Mouse (Mus musculus) telencephalon, adult 2 months (tissue): ENCODE results near the gene Adamtsl5.

ENCODE experiments used
- DNase-seq: peaks from one replicate; pipeline ENCODE4 v3.0.0-alpha.2; 2011; ENCODE audit warnings: low read depth, low spot score

The Adamtsl5 gene

DNA sequence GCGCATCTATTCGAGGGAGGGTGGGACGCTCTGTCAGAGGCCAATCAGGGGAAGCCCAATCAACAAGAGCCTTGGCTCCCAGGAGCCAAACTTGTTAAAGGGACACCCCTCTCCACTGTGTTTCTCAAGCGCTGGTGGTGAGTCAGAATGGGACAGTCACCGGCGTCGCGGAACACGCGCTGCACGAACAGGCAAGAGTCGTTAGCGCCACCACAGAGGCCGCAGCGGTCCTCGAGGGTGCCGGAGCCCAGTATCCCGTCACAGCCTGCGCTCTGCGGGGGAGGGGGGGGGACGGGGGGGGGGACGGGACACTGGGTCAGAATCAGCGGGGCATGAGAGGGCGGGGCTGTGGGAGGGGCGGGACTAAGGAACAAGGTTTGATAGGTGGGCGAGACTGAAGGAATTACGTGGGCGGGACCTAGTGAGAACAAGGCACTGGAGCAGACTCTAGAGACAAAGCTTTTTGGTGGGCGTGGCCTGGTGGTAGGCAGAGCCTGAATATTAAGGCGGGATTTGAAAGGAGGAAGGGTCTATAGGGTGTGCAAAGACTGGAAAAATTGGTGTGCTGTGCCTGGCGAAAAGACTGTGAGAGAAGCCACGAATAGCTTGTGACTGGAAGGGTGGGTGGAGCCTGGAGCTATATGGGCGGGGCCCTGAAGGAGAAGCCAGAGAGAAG is 5.3 kb downstream of the Adamtsl5 start:
- no peak for DNase-seq

DNA sequence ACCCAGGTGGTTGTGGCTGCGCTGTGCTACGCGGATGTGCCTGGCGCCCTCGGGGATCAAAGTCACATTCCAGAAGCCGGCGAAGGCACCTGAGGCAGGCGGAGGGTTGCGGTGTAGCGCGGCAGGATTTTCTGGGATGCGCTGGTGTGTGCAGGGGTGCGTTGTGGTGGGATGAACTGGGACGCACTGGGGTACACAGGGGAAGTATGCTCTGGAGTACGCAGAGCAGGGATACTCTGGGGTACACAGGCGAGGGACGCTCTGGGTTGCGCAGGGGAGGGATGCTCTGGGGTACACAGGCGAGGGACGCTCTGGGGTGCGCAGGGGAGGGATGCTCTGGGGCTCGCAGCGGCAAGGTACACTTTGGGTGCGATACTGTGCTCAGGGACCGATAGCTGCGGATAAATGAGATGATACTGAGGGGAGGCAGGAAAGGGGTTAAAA is 5.9 kb downstream of the Adamtsl5 start:
- DNase-seq: no peak

DNA sequence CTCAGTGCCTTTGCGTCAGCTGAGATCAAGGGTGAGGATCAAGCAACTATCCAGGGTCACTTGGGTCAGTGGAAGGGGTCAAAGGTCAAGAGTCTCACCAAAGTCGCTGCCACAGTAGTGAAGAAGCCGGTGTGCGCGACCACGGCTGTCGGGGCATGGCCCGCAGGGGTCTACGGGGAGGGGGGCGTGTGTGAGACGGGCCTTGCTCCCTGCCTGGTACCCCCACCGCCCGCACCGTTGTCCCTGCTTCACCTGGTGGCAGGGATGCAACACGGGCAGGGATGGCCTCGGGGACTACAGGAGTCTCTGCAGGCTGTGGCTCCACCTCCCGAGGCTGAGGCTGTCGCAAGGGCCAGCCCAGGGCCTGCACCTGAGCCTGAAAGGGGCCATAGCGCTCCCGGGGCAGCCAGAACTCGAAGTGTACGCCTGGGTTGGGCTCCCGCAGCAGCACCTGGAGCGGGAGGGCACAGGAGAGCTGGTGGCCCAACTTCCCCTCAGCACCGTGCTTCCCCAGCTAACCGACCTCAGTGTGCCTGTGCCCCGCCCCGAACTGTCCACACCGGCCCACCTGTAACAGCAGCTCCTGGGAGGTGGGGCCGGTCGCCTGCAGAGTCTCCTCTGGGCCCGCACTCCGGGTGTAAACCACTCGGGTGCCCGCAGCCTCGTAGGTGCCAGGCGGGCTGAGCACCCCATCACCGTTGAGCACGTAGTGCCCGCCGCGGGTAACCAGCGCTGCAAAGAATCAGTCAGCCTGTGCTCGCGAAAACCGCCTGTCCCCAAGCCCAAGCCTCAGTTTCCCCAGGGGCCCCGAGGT is 6.5 kb downstream of the Adamtsl5 start:
- no peak for DNase-seq

DNA sequence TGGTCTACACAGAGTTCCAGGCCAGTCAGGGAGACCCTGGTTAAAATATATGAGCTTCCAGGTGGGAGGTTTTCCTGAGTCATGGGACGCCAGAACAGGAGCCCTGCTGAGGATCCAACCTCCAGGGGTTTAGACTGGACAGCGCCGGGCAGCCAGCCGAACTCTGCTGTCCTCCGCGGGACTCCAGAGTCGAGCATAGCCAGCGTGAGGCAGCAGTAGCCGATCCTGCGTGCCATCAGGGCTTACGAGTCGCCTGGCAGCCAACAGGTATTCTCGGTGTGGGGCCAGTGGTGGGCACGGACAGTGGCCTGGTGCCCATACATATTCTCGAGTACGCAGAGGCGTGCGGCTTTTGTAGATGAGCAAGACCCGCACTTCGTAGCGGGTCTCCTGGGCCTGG is 7.2 kb downstream of the Adamtsl5 start:
- no peak for DNase-seq

DNA sequence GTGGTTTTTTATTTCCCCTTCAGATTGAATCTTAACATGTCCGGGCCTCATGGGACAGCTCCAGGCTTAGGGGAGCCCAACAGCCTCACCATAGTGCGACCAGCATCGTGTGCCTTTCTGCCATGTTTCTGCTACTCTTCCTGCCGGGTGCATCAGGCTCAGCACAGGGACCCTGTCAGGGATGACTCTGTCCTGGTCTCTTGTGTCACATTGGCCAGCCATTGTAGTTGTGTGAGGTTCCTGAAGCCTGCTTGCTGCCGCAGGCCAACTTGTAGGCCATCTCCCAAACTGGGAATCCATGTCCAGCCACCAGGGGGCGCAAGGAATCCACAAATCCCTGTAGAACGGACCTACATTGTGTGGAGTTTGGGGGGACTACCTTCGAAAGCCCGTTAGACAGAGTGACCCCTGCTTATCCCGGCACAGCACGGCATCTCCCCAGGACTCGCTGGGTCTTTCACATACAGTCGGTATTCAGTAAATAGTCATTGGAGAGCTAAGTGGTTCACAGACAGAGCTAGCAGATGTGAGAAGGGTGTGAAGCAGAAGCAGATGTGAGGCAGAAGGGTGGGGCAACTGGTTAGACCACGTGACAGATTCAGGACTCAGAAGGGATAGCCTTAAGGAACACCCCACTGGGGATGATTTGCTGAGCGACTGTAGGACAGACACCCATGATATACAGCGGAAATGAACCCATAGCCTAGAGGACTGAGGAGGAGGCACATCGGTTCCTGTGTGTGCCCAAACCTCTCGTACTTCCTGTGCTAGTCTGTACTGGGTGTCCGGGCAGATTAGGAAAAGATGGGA is 8.1 kb downstream of the Adamtsl5 start:
- DNase-seq: no peak

DNA sequence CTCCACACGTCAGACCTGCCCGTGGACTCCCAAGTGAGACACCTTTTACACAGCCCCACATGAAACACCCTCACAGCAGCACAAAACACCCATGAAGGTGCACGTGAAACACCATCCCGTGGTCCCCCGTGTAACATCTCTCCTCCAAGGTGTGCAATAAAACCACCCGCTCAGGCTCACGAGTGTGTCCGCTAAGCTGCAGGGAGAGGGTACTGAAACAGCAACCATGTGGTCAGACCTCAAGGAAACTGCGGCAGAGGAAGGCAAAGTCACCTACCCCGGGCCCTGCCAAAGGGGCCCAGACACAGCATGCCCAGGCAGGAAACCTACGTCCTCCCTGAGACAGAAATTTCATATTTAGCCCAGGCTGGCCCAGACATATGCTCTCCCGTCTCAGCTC is 11.9 kb downstream of the Adamtsl5 start:
- no peak for DNase-seq

DNA sequence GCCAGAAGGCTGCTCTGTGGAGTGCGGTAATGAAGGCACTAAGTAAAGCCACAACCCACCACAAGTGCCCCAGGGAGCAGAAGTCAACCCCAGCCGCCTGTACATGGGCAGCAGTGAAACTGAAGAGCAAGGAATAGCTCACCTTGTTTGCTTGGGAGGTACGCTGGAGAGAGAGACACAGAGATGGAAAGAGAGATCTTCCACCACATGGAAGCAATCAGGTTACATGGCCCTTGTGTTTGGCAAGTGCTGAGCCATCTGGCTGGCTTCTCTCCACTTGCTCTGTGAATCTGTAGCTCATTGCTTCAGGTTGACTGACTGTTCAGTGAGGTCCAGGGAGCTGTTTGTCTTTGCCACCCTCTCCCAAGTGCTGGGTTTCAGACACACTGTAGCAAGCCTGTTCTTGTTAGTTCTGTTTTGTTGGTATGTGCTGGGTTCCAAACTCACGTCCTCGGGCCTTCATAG is 15.7 kb downstream of the Adamtsl5 start:
- DNase-seq: no peak

DNA sequence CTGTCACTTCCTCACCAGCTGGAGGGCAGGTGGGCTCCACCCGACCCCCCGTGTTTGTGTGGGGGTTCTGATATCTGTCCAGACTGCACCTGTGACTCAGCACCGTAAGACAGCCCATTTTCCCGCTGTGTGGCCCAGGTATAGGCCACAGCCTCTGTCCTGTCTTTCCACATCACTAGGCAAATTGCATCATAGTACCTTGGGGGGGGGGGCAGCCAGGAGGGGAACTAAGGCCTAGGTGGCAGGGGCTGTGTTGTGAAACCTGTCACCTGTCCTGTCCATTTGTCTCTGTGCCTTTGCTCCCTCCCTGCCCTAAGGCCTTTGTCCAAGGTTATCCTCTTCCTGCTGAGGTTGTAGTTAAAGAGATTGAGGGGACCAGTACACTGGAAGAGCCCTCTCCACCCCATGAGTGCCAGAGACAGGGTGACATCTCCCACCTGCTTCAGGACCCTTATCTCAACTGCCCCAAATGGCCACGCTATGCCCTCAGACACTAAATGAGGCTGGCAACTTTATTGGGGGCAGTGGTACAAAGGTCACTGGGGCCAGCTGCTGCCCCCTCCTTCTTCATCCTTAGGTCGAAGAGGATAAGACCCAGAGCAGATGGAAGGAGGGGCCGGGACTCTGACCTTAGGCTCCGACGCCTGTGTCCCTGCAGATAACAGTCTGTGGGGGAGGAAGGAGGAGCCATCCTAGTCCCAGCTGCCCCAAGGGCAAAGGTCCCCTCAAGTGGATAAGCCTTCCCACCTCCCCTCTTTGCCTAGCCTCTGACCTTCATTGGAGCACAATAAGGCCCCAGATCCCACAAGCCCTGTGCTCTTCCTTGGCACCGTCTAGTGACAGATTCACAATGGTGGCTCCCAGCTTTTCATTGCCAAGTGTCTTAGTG is 16.3 kb downstream of the Adamtsl5 start:
- no peak for DNase-seq

DNA sequence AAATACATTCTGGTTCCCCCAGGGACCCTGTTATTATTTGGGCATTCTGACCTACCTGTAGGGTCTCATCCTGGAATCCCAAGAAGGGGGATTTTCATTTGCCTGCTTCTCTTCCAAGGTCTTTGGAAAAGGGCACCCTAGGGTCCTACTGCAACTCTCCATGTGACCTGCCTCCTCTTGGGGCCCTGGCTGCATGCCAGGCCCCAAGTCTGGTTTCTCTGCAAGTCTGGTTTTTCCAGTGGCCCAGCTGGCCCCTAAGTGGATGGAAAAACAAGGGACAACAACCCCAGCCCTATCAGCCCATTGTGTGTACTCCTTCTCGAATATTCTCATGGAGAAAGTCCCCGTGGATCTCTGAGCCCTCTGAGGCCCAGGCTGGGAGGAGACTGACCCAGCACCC is 17.3 kb downstream of the Adamtsl5 start:
- no peak for DNase-seq

DNA sequence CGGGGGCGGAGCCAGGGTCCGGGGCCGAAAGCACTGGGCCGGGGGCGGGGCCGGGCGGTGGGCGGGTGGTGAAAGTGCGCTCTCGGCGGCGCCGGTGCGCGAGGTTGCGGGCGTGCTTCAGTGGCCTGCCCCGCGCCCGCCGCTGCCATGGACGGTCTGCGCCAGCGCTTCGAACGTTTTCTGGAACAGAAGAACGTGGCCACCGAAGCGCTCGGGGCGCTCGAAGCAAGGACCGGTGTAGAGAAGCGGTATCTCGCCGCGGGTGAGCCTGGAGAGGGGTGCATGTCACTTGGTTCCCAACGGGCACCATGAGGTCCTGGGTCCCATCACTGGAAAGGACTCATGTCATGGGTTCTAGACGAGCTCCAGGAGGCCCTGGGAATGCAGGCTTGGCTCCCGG is 18.1 kb downstream of the Adamtsl5 start:
- DNase-seq: no peak

DNA sequence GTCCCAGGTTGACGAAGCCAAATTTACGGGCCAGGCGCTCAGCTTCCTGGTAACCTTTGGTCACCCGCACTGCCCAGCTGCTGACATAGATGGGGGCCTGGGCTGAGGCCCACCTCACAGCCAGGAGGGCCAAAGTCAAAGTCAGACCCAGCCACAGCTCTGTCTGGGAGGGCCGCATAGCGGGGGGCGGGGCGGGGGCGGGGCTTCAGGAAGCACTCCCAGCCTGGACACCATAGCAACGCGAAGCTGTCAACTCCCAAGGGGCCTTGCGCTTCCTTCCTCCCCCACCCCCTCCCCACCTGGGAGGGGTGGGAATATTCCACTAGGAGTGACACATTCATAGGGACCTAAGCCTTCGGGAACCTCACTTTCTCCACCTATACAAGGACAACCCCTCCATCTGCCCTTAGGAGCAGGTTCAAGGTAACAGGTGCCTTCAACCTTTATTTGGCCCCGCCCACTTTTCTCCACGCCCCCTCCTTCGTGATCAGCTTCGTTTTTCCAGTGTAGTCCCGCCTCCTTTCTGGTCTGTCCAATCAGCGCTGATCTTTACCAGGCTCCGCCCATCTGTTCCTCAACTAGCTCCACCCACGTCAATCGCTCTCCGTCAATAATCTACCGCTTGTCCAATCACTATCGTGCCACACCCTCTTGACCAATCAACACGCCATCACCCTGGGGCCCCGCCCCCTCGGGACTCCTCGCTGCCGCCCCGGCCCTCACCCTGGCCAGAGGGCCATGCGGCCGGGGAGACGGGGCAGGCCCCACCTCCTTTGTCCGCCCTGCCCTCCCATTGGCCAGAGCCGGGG is 18.7 kb downstream of the Adamtsl5 start, which contains the start of the genes Pcsk4 and Reep6:
Pcsk4 (minus strand) TSS at position 226 of the 809 bp plus-strand sequence.
Reep6 (plus strand) TSS at position 681 of the 809 bp plus-strand sequence.
- peak; percentile 96 for DNase-seq

DNA sequence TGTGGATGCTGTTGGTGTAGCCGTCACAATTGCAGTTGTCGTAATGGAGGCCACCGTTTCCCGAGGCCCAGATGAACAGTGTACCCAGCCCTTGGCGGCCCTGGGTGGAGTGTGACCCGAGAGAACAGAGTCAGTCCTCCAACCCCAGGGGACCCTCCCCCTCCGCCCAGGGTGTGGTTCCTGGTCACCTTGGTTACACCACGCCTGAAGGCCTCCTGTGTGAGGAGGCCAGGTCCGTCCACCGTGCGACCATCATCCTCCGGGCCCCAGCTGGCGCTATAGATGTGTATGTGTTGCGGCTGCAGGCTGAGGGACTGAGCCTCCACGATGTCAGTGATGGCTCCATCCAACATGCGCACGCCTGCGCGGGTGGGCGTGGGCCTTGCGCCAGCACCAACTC is 23.2 kb downstream of the Adamtsl5 start:
- no peak for DNase-seq

DNA sequence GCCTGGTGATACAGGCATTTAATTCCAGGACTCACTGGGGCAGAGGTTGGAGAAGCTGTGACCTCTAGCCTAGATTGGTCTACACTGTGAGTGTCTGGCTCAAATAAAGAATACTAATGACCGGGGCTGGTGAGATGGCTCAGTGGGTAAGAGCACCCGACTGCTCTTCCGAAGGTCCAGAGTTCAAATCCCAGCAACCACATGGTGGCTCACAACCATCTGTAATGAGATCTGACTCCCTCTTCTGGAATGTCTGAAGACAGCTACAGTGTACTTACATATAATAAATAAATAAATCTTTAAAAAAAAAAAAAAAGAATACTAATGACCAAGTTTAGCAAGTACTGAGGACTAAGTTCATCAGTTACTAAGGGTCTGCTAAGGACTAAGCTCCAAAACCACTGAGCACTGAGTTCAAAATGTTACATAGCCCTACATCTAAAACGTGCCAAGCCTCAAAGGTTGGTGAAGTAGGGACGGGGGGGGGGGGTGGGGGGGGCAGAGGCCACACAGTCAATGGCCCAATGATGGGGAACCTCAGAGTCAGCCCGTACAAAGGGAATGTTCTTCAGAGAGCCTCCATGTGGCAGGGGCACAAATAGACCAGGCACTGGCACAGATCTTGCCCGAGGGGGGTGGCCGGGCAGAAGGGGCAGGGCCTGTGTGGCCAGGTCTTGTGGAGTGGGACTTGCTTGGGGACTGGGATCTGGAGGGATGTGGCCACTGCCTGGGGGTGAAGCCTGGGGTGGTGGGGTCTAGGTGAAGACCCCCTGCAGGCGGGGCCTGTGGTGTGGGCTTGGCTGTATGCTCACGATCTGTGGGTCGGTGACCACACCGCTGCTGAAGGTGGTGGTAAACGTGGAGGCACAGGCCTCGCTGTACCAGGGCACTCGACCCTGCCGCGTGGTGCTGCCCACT is 23.8 kb downstream of the Adamtsl5 start:
- no peak for DNase-seq

DNA sequence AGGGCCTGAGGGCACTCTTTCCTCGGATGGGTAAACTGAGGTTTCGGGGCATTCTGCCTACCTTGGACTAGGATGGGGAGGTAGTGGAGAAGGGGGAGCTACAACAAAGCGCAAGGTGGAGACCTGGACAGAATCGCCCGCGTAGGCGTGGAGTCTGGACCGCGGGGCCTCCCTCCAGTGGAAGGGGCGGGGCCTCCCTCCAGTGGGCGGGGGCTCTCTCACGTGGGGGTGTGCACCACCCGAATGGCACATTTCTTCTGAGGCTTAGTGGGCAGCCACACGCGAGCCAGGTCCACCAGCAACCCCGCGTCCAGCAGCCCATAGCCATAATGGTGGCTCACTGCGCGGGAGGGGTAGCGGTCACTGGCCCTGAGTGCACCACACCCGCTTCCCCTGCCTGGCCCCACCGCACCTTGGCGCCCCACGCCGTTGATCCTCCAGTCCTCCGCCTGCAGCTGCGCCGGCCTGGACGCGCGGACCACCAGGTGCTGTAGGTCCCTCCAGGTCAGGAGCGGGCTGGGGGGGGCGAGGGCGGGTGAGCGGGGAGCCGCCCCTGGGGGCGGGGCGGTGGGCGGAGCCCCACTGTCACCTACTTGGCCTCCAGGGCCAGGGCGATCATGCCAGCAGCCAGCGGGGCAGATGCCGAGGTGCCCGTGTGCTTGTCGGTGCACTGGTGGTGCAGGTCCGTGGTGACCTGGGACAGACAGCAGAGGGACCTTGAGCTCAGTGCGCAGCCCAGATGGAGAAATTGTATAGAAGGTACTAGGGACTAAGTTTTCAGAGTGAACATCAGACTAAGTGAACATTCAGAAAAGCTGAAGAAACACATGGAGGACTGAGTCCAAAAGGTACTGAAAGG is 24.7 kb downstream of the Adamtsl5 start:
- DNase-seq: no peak

DNA sequence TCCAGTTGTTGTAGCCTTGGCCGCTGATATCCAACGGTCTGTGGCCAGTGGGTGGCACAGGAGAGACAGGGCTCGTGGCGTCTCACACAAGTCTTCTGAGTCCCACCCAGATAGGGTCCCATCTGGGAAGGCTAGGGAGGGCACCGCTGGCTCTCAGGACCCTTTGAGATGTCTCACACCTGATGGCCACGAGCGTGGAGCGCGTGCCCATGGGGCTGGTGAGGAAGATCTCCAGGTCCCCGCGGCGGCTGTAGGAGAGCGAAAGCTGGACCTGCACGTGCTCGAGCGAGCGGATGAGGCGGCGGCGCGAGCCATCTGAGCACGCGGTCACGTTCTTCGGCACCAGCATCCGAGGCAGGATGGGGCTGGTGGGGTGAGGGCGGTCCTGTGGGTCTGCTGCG is 25.4 kb downstream of the Adamtsl5 start:
- DNase-seq: no peak

DNA sequence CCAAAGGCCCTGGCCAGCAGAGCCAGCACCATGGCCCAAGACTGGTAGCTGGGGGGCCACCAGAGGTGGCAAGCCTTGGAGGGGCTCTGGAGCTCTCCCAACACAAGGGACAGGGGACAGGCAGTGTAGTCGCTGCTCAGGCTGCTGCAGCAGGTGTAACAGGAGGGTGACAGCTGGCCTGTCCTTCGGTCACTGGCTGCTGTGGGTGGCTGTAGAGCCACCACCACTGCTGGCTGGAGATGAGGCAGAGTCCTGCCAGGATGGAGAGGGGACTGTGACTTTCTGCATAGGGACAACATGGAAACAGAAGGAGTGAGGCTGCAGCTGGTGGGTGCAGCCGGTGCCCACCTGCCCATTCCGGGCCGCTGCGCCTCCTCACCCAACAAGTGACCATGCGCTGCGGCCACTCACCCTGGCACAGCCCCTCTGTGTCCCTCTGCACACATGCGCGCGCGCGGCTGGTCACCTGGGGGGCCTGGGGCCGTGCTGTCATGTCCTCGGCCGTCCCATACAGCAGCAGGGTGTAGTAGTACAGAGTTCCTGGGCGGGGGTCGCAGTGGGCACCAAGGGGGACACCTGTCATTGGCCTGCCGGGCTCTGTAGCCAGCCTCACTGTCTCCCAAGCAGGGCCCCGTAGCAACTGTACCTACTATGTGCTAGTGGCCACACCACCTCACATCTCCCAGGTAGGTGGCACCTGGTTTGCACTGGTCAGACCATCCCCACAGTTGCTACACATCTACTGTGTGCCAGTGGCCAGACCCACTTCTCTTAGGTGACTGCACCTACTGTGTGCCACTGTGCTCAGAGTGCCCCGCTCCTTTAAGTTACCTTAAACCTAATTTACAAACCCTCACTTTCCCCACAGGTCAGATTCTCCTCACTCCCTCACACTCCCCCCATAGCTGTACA is 26.3 kb downstream of the Adamtsl5 start:
- no peak for DNase-seq
